Mouse (Mus musculus) heart, embryonic 12.5 days (tissue): ENCODE data around the gene Vsig2. TPM values are rescaled to one million over a fixed set of nuclear protein-coding genes. Genes with fewer than 3 reads are reported as not detected.

Experiments used
- ATAC-seq: fragments of 200-750 bp; cut with Nextera tagmentation; 2 replicates; pipeline ENCODE4 v1.8.0; 2017; ENCODE audit warnings: moderate TSS enrichment, moderate library complexity; ENCODE audit not compliant: insufficient number of reproducible peaks, low FRiP score
- H3K27ac ChIP-seq: fragments of 300-500 bp; sonication (generic); 2 replicates; pipeline ENCODE4 v1.5.1; 2016; ENCODE audit warnings: mild to moderate bottlenecking, moderate library complexity; ENCODE audit not compliant: poor library complexity, severe bottlenecking
- H3K27me3 ChIP-seq: fragments of 300-500 bp; sonication (generic); replicated peaks from 2 replicates; pipeline ENCODE4 v1.6.1; 2016; ENCODE audit warnings: mild to moderate bottlenecking, moderate library complexity
- H3K36me3 ChIP-seq: fragments of 300-500 bp; sonication (generic); 2 replicates; pipeline ENCODE4 v1.6.1; 2016; ENCODE audit warnings: mild to moderate bottlenecking, moderate library complexity
- H3K4me1 ChIP-seq: fragments of 300-500 bp; sonication (generic); replicated peaks from 2 replicates; pipeline ENCODE4 v1.6.1; 2016; ENCODE audit warnings: mild to moderate bottlenecking
- H3K4me2 ChIP-seq: fragments of 300-500 bp; sonication (generic); 2 replicates; pipeline ENCODE4 v1.6.1; 2016; ENCODE audit warnings: mild to moderate bottlenecking, moderate library complexity
- H3K4me3 ChIP-seq: fragments of 300-500 bp; sonication (generic); 2 replicates; pipeline ENCODE4 v1.5.1; 2016; ENCODE audit warnings: mild to moderate bottlenecking
- H3K9ac ChIP-seq: fragments of 300-500 bp; sonication (generic); 2 replicates; pipeline ENCODE4 v1.6.1; 2016; ENCODE audit warnings: mild to moderate bottlenecking, moderate library complexity
- H3K9me3 ChIP-seq: fragments of 300-500 bp; sonication (generic); replicated peaks from 2 replicates; pipeline ENCODE4 v1.6.1; 2016; ENCODE audit warnings: mild to moderate bottlenecking, moderate library complexity
- WGBS: fragments of 180-500 bp; shearing (Covaris S2); methylation state at CpG from one replicate; pipeline ENCODE4 v1.1.7; 2016; 5-methylcytosine and 5-hydroxymethylcytosine counted together
- polyA plus RNA-seq: library from polyadenylated mRNA; unstranded; fragments of >200 nt; fragmentation: Nextera tagmentation; extraction: Ambion mirVana; gene quantifications from 2 replicates; pipeline ENCODE4 v1.2.1, GENCODE M21; 2016

Vsig2 gene
- 1.6 and 1.9 TPM in 2 replicates for polyA plus RNA-seq

- Histone ChIP-seq H3K4me2 (no peak within 1 kb of the TSS), H3K9ac (no peak within 1 kb of the TSS), H3K4me3 (no peak within 1 kb of the TSS), H3K36me3 (peaks cover 6% of the 10 kb centered on the region; the same call in 1 of the 2 replicates), H3K27ac (no peak within 1 kb of the TSS), H3K9me3 (no peaks in the 10 kb centered on the region), H3K4me1 (peaks cover 28% of the 10 kb centered on the region), H3K27me3 (peaks cover 12% of the 10 kb centered on the region; the same call in 1 of the 2 replicates)
- WGBS: 51% methylated on average over 23 of the region's 23 CpGs
- no peak for ATAC-seq
These were observed at the start of gene Vsig2 for GRCm38 (mm10) chr9:37539170-37540025. TSS of gene Vsig2 (plus strand) at chr9:37539255.

GRCm38 (mm10) chr9:37489446-37490120 lies 49.5 kb upstream of the Vsig2 start:
- Histone ChIP-seq H3K27me3 (no peaks in the 10 kb centered on the region), H3K4me3 (peak overlapping the region; percentile 99), H3K27ac (peak overlapping the region; percentile 98), H3K4me1 (peaks cover 15% of the 10 kb centered on the region), H3K9me3 (peaks cover 3% of the 10 kb centered on the region; the same call in 1 of the 2 replicates), H3K36me3 (peaks cover 5% of the 10 kb centered on the region), H3K9ac (peak overlapping the region; percentile 99), H3K4me2 (peak overlapping the region; percentile 97)
- under 1% methylated on average over 72 of the region's 75 CpGs for WGBS
- ATAC-seq: peak; percentile 75

GRCm38 (mm10) chr9:37495761-37496160 lies 43.3 kb upstream of the Vsig2 start:
- Histone ChIP-seq H3K4me1 (peaks cover 1% of the 10 kb centered on the region; the same call in 1 of the 2 replicates), H3K4me2 (no peak overlapping the region), H3K27me3 (no peaks in the 10 kb centered on the region), H3K27ac (no peak overlapping the region), H3K9me3 (peaks cover 3% of the 10 kb centered on the region; the same call in 1 of the 2 replicates), H3K4me3 (no peak overlapping the region), H3K9ac (no peak overlapping the region), H3K36me3 (peaks cover 5% of the 10 kb centered on the region)
- WGBS: 64% methylated on average over 3 of the region's 3 CpGs
- ATAC-seq: no peak

GRCm38 (mm10) chr9:37496325-37496724 lies 42.7 kb upstream of the Vsig2 start:
- H3K4me1 ChIP-seq: no peaks in the 10 kb centered on the region
- H3K9ac ChIP-seq: no peak overlapping the region
- no peak overlapping the region for H3K4me2 ChIP-seq
- H3K27ac ChIP-seq: no peak overlapping the region
- H3K4me3 ChIP-seq: no peak overlapping the region
- peaks cover 5% of the 10 kb centered on the region for H3K36me3 ChIP-seq
- H3K9me3 ChIP-seq: peaks cover 3% of the 10 kb centered on the region; the same call in 1 of the 2 replicates
- no peak for ATAC-seq
- H3K27me3 ChIP-seq: no peaks in the 10 kb centered on the region

- Histone ChIP-seq H3K9me3 (no peaks in the 10 kb centered on the region), H3K4me2 (no peak overlapping the region), H3K27ac (no peak overlapping the region), H3K36me3 (no peaks in the 10 kb centered on the region), H3K9ac (no peak overlapping the region), H3K4me3 (no peak overlapping the region), H3K27me3 (no peaks in the 10 kb centered on the region), H3K4me1 (no peaks in the 10 kb centered on the region)
- no peak for ATAC-seq
- 60% methylated on average over 3 of the region's 3 CpGs for WGBS
These were observed 38.9 kb upstream of the Vsig2 start for GRCm38 (mm10) chr9:37500201-37500600.

- H3K27ac ChIP-seq: no peak overlapping the region
- H3K4me1 ChIP-seq: no peaks in the 10 kb centered on the region
- H3K9ac ChIP-seq: no peak overlapping the region
- H3K9me3 ChIP-seq: no peaks in the 10 kb centered on the region
- H3K4me2 ChIP-seq: no peak overlapping the region
- ATAC-seq: no peak
- no peak overlapping the region for H3K4me3 ChIP-seq
- 100% methylated on average over 1 of the region's 1 CpGs for WGBS
- H3K36me3 ChIP-seq: no peaks in the 10 kb centered on the region
- H3K27me3 ChIP-seq: no peaks in the 10 kb centered on the region
These were observed 37.9 kb upstream of the Vsig2 start for GRCm38 (mm10) chr9:37501170-37501569.

- Histone ChIP-seq H3K9me3 (no peaks in the 10 kb centered on the region), H3K4me1 (no peaks in the 10 kb centered on the region), H3K4me2 (no peak overlapping the region), H3K27ac (no peak overlapping the region), H3K27me3 (no peaks in the 10 kb centered on the region), H3K9ac (no peak overlapping the region), H3K36me3 (no peaks in the 10 kb centered on the region), H3K4me3 (no peak overlapping the region)
- no peak for ATAC-seq
These were observed 34.7 kb upstream of the Vsig2 start for GRCm38 (mm10) chr9:37504348-37504747.

- WGBS: 87% methylated on average over 1 of the region's 1 CpGs
- no peak for ATAC-seq
- no peak overlapping the region for H3K27ac ChIP-seq
- H3K4me3 ChIP-seq: no peak overlapping the region
- H3K36me3 ChIP-seq: no peaks in the 10 kb centered on the region
- H3K4me1 ChIP-seq: no peaks in the 10 kb centered on the region
- H3K9ac ChIP-seq: no peak overlapping the region
- H3K27me3 ChIP-seq: no peaks in the 10 kb centered on the region
- H3K4me2 ChIP-seq: no peak overlapping the region
- H3K9me3 ChIP-seq: no peaks in the 10 kb centered on the region
These were observed 33.0 kb upstream of the Vsig2 start for GRCm38 (mm10) chr9:37506023-37506422.

- no peak for ATAC-seq
- 92% methylated on average over 2 of the region's 2 CpGs for WGBS
- H3K9me3 ChIP-seq: no peaks in the 10 kb centered on the region
- no peaks in the 10 kb centered on the region for H3K36me3 ChIP-seq
- no peak overlapping the region for H3K4me3 ChIP-seq
- no peaks in the 10 kb centered on the region for H3K27me3 ChIP-seq
- no peak overlapping the region for H3K4me2 ChIP-seq
- H3K9ac ChIP-seq: no peak overlapping the region
- peaks cover 18% of the 10 kb centered on the region for H3K4me1 ChIP-seq
- H3K27ac ChIP-seq: no peak overlapping the region
These were observed 27.0 kb upstream of the Vsig2 start for GRCm38 (mm10) chr9:37512097-37512496.

GRCm38 (mm10) chr9:37514456-37514855 lies 24.6 kb upstream of the Vsig2 start:
- Histone ChIP-seq H3K4me2 (no peak overlapping the region), H3K27me3 (no peaks in the 10 kb centered on the region), H3K36me3 (peaks cover 9% of the 10 kb centered on the region), H3K4me3 (no peak overlapping the region), H3K9me3 (no peaks in the 10 kb centered on the region), H3K27ac (no peak overlapping the region), H3K9ac (no peak overlapping the region), H3K4me1 (peaks cover 18% of the 10 kb centered on the region)
- no peak for ATAC-seq
- WGBS: 70% methylated on average over 3 of the region's 3 CpGs

GRCm38 (mm10) chr9:37517467-37517866 lies 21.6 kb upstream of the Vsig2 start:
- Histone ChIP-seq H3K4me3 (no peak overlapping the region), H3K36me3 (peaks cover 30% of the 10 kb centered on the region), H3K9me3 (no peaks in the 10 kb centered on the region), H3K27me3 (no peaks in the 10 kb centered on the region), H3K27ac (no peak overlapping the region), H3K4me1 (peaks cover 18% of the 10 kb centered on the region), H3K4me2 (no peak overlapping the region), H3K9ac (no peak overlapping the region)
- peak; percentile 51; the same call in 1 of the 2 replicates for ATAC-seq
- 47% methylated on average over 1 of the region's 1 CpGs for WGBS
